Mouse (Mus musculus) kidney, adult 2 months (tissue): ENCODE measurements around the gene Col27a1.

Experiments
- CTCF ChIP-seq: fragments of 200-500 bp; conservative IDR thresholded peaks from 2 replicates; pipeline ENCODE4 v1.5.1; 2011; ENCODE audit warnings: low read depth, mild to moderate bottlenecking, control low read depth, low read length, moderate library complexity, mixed read lengths; ENCODE audit not compliant: insufficient read depth, insufficient read length
- POLR2A ChIP-seq: fragments of 200-500 bp; IDR thresholded peaks from one replicate; pipeline ENCODE4 v1.6.1; 2011; ENCODE audit warnings: low read depth, low read length, control low read depth

GRCm38 (mm10) chr4:63222246-63222645 lies 8.4 kb downstream of the Col27a1 start:
- no peak for TF ChIP-seq CTCF
- TF ChIP-seq POLR2A = no peak
